Mouse (Mus musculus) CD4-positive, CD25-positive, alpha-beta regulatory T cell (primary cell): ENCODE results near the gene Krtap9-1. TPM values are rescaled to one million over a fixed set of nuclear protein-coding genes. Genes with fewer than 3 reads are reported as not detected.

ENCODE experiments used
- polyA plus RNA-seq: library from polyadenylated mRNA; unstranded; fragments of 100-300 nt; shearing (Covaris generic); gene quantifications from one replicate; pipeline ENCODE4 v1.2.1, GENCODE M21; 2017

Gene Krtap9-1
- polyA plus RNA-seq = not detected

GRCm38 (mm10) chr11:99873089-99873488, at the start of gene Krtap9-1:
Gene Krtap9-1 (plus strand): TSS chr11:99873389.

GRCm38 (mm10) chr11:99837966-99838365, 35.2 kb upstream of the Krtap9-1 start, which contains the start of gene 2300003K06Rik:
Gene 2300003K06Rik (minus strand): TSS chr11:99838066.

GRCm38 (mm10) chr11:99851508-99851907, 21.7 kb upstream of the Krtap9-1 start, which contains the start of gene Krtap4-16:
Gene Krtap4-16 (minus strand): TSS chr11:99851608.

DNA sequence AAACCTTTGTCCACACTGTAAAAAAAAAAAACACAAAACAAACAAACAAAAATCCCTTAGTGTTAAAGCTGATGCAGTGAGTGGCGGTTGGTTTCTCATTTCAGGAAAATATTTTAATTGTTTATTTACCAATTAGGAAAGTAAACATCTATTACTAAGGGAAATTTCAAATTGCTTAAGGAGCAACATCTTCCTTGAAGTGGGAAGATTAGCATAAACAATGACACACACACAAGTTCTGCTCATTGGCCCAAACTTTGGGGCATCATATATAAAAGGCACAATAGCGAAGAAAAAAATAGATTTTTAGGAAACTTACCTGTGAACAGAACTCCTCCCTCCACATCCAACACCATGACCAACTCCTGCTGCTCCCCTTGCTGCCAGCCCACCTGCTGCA, 15.6 kb upstream of the Krtap9-1 start, which contains the start of gene Gm11568:
Gene Gm11568, plus strand, starts transcription at position 301 of the 400 bp plus-strand sequence.

DNA sequence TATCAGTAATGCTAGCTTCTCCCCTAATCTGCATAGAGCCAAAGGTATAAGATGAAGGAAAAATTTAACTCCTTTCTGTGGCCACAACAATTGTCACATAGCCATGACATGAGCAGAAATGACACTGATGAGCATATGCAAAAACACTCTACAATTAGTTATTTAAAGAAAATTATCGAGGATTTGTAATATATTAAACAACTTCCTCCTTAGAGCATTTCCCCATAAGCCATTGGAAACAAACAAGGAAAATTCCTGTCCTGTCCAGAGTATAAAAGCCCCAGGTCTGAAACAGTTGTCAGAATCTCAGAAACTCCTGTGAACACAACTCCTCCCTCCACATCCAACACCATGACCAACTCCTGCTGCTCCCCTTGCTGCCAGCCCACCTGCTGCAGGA, 9.0 kb upstream of the Krtap9-1 start, which contains the start of gene Gm11559:
Gene Gm11559, plus strand, starts transcription at position 301 of the 400 bp plus-strand sequence.

GRCm38 (mm10) chr11:99878887-99879286, 5.7 kb downstream of the Krtap9-1 start, which contains the start of gene Gm11567:
Gene Gm11567 (plus strand): TSS chr11:99879187.

GRCm38 (mm10) chr11:99907620-99908019, 34.4 kb downstream of the Krtap9-1 start, which contains the start of gene Krtap31-1:
Gene Krtap31-1 (plus strand): TSS chr11:99907920.

DNA sequence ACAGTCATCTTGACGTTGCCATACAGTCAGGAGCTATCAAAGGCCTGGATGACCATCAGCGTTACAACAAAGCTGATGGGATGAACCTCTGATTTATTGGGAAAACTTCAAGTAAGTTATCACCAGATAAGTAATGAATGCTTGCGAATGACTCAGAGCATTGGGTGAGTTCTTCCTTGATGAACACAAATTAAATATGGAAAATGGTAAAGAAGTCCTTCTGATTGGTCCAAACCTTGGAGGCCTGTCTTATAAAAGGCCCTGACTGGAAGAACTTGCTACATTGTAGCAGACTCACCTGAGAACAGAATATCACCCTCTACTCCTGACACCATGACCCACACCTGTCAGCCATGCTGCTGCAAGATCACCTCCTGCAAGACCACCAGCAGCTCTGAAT, 41.3 kb downstream of the Krtap9-1 start, which contains the start of gene Gm11565:
Gene Gm11565, plus strand, starts transcription at position 301 of the 400 bp plus-strand sequence.

Other genes starting within 250 kb of the Krtap9-1 start
- not detected for gene Krtap4-1, start 245.2 kb upstream of the Krtap9-1 start, polyA plus RNA-seq
- gene Krtap4-2, start 238.3 kb upstream of the Krtap9-1 start, polyA plus RNA-seq = not detected
- gene Krtap4-7, start 229.3 kb upstream of the Krtap9-1 start, polyA plus RNA-seq = not detected
- gene Gm11555, start 223.2 kb upstream of the Krtap9-1 start, polyA plus RNA-seq = not detected
- gene Gm11563, start 214.4 kb upstream of the Krtap9-1 start, polyA plus RNA-seq = not detected
- not detected for gene Krtap4-6, start 207.4 kb upstream of the Krtap9-1 start, polyA plus RNA-seq
- gene Gm14190, start 182.6 kb upstream of the Krtap9-1 start, polyA plus RNA-seq = not detected
- gene Gm14180, start 139.1 kb upstream of the Krtap9-1 start, polyA plus RNA-seq = not detected
- gene Gm11595, start 100.5 kb upstream of the Krtap9-1 start, polyA plus RNA-seq = not detected
- gene Krtap4-8, start 92.7 kb upstream of the Krtap9-1 start, polyA plus RNA-seq = not detected
- not detected for gene Krtap4-9, start 88.2 kb upstream of the Krtap9-1 start, polyA plus RNA-seq
- gene Gm11596, start 79.9 kb upstream of the Krtap9-1 start, polyA plus RNA-seq = not detected
- not detected for gene Gm11569, start 74.5 kb upstream of the Krtap9-1 start, polyA plus RNA-seq
- gene Gm11554, start 68.9 kb upstream of the Krtap9-1 start, polyA plus RNA-seq = not detected
- gene Krtap4-13, start 63.5 kb upstream of the Krtap9-1 start, polyA plus RNA-seq = not detected
- gene Gm11564, start 57.7 kb upstream of the Krtap9-1 start, polyA plus RNA-seq = not detected
- not detected for gene 2300003K06Rik, start 35.3 kb upstream of the Krtap9-1 start, polyA plus RNA-seq
- not detected for gene Krtap4-16, start 21.8 kb upstream of the Krtap9-1 start, polyA plus RNA-seq
- not detected for gene Gm11568, start 15.5 kb upstream of the Krtap9-1 start, polyA plus RNA-seq
- not detected for gene Gm11559, start 8.9 kb upstream of the Krtap9-1 start, polyA plus RNA-seq
- not detected for gene Gm11567, start 5.8 kb downstream of the Krtap9-1 start, polyA plus RNA-seq
- gene Krtap31-1, start 34.5 kb downstream of the Krtap9-1 start, polyA plus RNA-seq = not detected
- not detected for gene Gm11565, start 41.4 kb downstream of the Krtap9-1 start, polyA plus RNA-seq
- not detected for gene Krtap31-2, start 62.9 kb downstream of the Krtap9-1 start, polyA plus RNA-seq
- not detected for gene Krtap9-5, start 75.1 kb downstream of the Krtap9-1 start, polyA plus RNA-seq
- not detected for gene Krtap29-1, start 105.7 kb downstream of the Krtap9-1 start, polyA plus RNA-seq
- not detected for gene Krtap16-1, start 113.2 kb downstream of the Krtap9-1 start, polyA plus RNA-seq
- not detected for gene Krtap17-1, start 120.6 kb downstream of the Krtap9-1 start, polyA plus RNA-seq
- gene Krt33a, start 142.8 kb downstream of the Krtap9-1 start, polyA plus RNA-seq = not detected
- not detected for gene Krt33b, start 156.5 kb downstream of the Krtap9-1 start, polyA plus RNA-seq
- not detected for gene Krt34, start 168.2 kb downstream of the Krtap9-1 start, polyA plus RNA-seq
- gene Krt31, start 177.2 kb downstream of the Krtap9-1 start, polyA plus RNA-seq = not detected
- gene Krt32, start 214.8 kb downstream of the Krtap9-1 start, polyA plus RNA-seq = not detected
- not detected for gene Krt35, start 222.9 kb downstream of the Krtap9-1 start, polyA plus RNA-seq
- gene Krt36, start 232.2 kb downstream of the Krtap9-1 start, polyA plus RNA-seq = not detected
- not detected for gene Krt13, start 248.2 kb downstream of the Krtap9-1 start, polyA plus RNA-seq